Mouse (Mus musculus): ENCODE results near the gene Eps8l3.
"Not testable (repeated sequence)": the region's sequence is repeated elsewhere in the genome, so short reads cannot be mapped to it uniquely, and the experiment has no call there.

Gene Eps8l3

GRCm38 (mm10) chr3:107887674-107888495 lies 10.9 kb downstream of the Eps8l3 start:
- ATAC-seq (ENCODE audit: insufficient number of reproducible peaks, low FRiP score, low TSS enrichment), result peak; percentile 52; the same call in 1 of the 2 replicates

DNA sequence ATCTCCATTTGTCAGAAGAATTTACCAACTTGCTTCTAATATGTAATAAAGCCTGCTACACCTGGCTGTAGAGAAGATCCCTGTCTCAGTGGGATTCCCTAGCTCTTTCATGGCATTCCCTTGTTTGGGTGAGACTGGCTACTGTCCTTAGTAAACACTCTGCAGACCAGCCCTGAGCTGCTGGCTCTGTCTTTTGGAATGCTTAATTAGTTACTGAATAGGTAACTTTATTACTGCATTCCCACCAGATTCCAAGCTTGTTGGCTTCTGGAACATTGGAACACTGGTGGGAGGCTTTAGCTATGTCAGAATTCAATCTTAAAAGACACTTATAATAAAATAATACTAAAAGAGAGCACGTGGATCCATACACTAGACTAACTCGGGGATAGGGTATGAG lies 12.2 kb downstream of the Eps8l3 start:
- ATAC-seq (ENCODE audit: insufficient number of reproducible peaks, low FRiP score, low TSS enrichment), result not testable (repeated sequence)

DNA sequence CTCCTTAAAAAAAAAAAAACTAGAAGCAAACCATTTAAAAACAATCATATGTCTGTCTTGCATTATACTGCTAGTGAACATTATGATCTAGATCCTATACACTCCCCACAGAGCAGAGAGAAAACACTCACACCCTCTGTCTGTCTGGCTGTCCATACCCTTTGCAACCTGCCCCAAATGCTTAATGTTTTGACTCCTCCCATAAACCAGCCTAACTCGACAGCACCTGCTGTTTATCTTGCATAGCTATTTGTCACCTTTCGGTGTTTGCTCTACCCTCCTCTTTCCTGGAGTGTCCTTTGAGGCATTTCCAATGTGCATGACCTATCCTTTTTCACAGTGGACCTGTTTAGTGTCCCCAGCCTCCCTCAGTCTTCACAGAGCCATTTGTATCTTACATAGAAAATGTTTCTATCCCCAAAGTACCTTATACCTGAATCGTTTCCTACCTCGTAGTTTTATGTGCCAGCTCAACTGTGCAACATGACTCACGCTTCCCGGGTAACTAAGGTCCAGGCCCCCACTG lies 18.2 kb downstream of the Eps8l3 start:
- ATAC-seq (ENCODE audit: insufficient number of reproducible peaks, low FRiP score, low TSS enrichment), result no peak

DNA sequence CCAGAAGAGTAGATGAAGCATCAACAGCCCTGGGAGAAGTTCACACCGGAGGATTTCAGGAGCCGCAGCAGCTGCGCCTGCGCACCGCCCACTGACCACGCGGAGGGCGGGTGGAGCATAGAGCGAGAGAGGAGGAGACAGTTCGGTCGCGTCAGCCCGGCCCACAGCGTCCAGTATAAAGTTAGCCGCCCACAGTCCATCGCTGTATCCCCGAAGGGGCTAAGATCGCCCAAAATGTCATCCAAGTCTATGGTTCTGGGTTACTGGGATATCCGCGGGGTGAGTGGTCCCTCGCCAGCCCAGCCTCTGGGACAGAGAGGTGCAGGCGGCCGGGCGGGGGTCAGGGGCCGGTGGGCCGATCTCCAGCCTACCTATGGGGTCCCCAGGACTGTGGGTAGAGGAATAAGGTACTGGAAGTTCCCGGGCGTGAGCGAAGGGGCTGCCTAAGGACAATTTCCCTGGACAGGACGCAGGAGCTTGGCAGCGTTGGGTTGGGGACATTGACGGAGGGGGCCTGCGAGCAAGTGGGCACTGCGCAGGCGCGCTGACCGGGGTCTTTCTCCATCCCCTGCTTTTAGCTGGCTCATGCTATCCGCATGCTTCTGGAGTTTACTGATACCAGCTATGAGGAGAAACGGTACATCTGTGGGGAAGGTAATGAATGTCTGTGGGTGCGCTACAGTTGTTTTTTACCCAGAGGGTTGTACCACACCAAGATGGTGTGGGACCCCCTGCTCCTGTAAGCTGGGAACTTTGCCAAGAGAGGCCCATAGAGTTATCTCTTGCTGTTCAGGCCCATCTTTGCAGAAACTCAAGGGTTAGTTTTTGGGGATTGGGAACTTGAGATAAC lies 18.9 kb downstream of the Eps8l3 start, which contains the start of gene Gstm5:
Gene Gstm5, plus strand, starts transcription at position 102 of the 850 bp plus-strand sequence.
- ATAC-seq (ENCODE audit: insufficient number of reproducible peaks, low FRiP score, low TSS enrichment), result peak; percentile 95

- ATAC-seq (ENCODE audit: insufficient number of reproducible peaks, low FRiP score, low TSS enrichment), result no peak
These were observed 21.7 kb downstream of the Eps8l3 start for GRCm38 (mm10) chr3:107898691-107899090.

DNA sequence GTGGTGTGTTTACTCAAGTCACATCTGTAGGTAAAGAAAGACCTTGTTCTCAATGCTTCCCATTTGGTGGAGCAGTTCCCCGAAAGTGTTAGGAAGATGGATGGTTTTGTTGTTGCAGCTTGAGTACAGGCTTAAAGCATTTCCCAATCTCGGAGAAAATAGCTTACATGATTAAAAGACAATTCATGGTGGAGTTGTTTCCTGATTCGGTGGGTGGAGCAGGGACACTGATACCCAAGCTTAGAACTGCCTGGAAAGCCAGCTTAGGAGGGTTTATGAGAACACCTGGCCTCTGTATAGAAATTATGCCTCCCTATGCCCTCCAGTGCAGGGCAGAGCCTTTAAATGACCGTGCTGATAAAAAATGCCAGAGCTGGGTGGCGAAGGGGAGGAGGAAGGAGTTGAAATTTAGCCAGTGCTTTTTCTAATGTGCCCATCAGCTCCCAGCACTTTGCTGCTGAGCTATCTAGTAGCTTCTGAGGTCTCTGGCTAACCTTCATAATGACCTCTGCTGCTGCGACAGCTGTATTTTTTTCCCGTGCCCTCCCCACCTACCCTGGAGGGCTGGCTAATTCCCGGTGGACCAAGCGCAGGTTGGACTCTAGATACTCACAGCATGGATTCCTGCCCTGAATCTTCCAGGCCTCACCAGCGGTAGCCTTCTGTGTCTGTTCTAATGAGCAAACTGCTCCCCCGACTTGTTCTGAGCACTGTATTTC lies 24.1 kb downstream of the Eps8l3 start:
- ATAC-seq (ENCODE audit: insufficient number of reproducible peaks, low FRiP score, low TSS enrichment), result no peak

DNA sequence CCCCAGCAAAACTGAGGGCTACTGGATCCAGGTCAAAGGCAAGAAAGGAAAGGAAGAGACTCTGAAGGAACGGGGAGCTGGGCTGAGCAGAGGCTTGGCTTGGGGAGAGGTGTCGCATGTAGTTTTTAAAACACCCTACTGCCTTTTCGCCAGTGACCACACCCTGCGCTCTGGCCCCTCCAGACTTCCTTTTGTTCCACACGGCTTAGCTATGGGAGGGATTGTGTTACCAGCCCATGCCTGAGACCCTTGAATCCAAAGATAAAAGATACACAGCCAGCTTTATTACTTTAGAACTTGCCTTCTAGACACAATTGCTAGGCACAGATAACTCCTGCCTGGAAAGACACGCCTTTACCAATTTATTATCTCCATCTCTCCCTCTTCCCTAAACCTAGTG lies 28.9 kb downstream of the Eps8l3 start:
- no peak for ATAC-seq (ENCODE audit: insufficient number of reproducible peaks, low FRiP score, low TSS enrichment)

DNA sequence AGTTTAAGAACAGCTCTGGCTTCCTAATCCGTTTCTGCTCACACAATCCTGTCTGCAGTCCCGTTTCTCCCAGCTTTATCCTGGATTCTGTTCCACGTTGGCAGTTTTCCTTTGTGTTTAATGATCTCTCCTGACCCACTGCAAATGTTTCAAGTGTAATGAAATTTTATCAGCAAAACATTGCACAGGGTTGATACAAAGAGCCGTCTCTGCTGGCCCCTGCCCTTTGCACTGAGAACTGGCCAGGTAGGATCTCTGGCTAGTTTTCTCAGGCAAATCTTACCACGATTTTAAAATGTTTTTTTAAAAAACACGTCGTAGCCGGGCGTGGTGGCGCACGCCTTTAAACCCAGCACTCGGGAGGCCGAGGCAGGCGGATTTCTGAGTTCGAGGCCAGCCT lies 39.6 kb downstream of the Eps8l3 start:
- no peak for ATAC-seq (ENCODE audit: insufficient number of reproducible peaks, low FRiP score, low TSS enrichment)

- ATAC-seq (ENCODE audit: insufficient number of reproducible peaks, low FRiP score, low TSS enrichment), result no peak
These were observed 40.1 kb downstream of the Eps8l3 start for GRCm38 (mm10) chr3:107917097-107917496.

- peak; percentile 45 for ATAC-seq (ENCODE audit: insufficient number of reproducible peaks, low FRiP score, low TSS enrichment)
These were observed 40.9 kb downstream of the Eps8l3 start for GRCm38 (mm10) chr3:107917783-107918408.

DNA sequence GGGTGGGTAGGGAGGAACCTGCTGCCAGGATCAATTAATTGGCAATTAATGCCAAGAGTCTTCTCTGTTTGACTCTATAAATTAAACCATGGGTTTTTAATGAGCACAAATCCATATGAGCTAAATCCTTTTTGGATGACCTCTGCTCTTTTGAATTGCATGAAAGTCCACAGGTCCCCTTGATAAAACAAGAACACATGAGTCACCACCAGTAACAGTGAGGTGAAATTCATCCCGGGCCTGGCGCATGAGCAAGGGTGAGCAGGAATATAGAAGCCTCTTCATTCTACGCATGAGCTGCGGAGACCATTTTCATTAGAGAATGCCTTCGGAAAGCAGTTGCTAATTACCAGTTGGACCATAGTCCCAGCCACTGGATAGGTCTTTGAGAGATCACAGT lies 43.3 kb downstream of the Eps8l3 start:
- no peak for ATAC-seq (ENCODE audit: insufficient number of reproducible peaks, low FRiP score, low TSS enrichment)

GRCm38 (mm10) chr3:107925335-107925734 lies 48.3 kb downstream of the Eps8l3 start:
- no peak for ATAC-seq (ENCODE audit: insufficient number of reproducible peaks, low FRiP score, low TSS enrichment)

- ATAC-seq (ENCODE audit: insufficient number of reproducible peaks, low FRiP score, low TSS enrichment), result no peak
These were observed 50.8 kb downstream of the Eps8l3 start for GRCm38 (mm10) chr3:107927841-107928240.

DNA sequence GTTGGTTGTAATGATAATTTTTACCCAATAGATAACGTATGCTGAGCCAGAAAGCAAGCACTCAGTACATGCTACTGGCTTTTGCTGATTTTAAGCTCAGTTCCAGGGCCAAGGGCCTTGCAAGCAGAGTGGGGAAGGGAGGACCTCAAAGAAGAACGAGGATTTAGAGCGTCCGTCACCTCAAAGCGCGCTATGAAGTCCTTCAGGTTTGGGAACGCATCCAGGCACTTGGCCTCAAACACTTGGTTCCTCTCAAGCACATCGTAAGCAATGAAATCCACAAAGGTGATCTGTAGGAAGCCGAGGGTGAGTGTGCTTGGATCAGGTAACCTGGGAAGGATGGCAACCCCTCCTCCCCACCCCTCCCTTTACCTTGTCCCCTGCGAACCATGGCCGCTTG lies 51.7 kb downstream of the Eps8l3 start:
- ATAC-seq (ENCODE audit: insufficient number of reproducible peaks, low FRiP score, low TSS enrichment), result no peak

GRCm38 (mm10) chr3:107929243-107929642 lies 52.2 kb downstream of the Eps8l3 start:
- ATAC-seq (ENCODE audit: insufficient number of reproducible peaks, low FRiP score, low TSS enrichment), result no peak

DNA sequence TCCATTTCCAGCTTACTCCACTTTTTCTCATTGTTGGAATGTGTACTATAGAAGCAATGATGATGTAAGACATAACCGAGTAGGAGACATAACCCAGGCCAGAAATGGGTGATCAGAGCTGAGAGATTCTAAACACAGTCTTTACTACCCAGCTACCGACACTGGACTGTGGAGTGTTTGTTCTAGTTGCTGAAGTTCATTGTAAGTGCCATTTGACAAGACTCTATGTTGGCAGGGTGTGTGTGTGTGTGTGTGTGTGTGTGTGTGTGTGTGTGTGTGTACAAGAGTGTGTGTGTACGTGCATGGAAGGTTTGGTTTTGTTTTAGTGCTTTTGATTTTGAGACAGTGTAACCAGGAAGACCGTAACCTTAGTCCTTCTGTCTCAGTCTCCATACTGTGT lies 52.7 kb downstream of the Eps8l3 start:
- ATAC-seq (ENCODE audit: insufficient number of reproducible peaks, low FRiP score, low TSS enrichment), result no peak

DNA sequence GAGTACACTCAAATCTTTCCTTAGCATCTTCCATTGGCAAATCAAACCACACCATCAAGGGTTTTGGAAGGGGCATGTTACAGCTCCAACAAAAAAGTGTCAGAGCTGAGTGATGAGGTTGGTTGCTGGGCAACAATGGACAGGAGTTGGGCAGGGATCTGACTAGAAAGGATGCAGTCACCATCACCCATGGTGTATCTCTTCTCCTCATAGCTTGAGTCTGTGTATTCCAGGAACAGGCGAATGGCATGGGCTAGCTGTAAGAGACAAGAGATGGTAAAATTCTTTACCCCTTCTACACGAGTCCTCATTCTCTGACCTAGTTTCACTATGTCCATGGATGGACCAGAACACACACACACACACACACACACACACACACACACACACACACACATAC lies 54.1 kb downstream of the Eps8l3 start:
- ATAC-seq (ENCODE audit: insufficient number of reproducible peaks, low FRiP score, low TSS enrichment), result no peak

- peak; percentile 78 for ATAC-seq (ENCODE audit: insufficient number of reproducible peaks, low FRiP score, low TSS enrichment)
These were observed 54.6 kb downstream of the Eps8l3 start, which contains the start of gene Gstm7 for GRCm38 (mm10) chr3:107931670-107932069. TSS of gene Gstm7 (minus strand) at chr3:107931817.

DNA sequence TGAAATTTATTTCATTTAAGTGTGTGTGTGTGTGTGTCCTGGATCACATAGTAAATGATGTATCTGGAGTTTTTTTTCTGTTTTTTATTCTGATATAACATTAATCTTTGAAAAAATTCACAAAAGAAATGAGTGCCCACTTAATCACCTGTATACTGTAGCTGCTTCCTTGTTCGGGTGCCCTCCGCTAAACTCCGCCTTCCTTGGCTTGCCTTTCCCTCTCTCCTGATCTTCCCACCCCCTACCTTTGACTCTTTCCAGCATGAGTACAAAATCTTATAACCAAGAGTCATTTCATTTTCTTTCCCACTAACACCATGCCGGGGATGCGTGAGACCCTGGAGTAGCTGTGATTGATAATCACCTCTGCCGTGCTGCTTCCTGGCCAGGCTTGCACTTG lies 55.1 kb downstream of the Eps8l3 start:
- no peak for ATAC-seq (ENCODE audit: insufficient number of reproducible peaks, low FRiP score, low TSS enrichment)

DNA sequence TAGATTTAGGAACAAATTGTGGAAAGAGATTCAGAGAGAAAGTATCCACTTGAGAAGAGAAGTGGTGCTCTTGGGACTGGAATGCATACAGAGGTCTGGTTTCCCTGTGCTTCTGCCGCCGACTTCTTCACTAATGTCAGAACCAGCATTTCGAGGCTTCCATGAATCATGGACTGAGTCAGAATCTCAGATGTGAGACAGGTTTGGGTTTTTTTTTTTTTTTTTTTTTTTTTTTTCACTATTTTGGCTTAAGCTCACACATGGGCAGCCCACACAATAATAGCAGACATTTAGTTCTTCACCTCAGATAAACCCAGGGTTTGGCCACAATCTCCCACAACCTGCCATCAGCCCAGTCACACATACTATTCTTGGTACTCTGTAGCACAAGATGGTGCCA lies 58.2 kb downstream of the Eps8l3 start:
- no peak for ATAC-seq (ENCODE audit: insufficient number of reproducible peaks, low FRiP score, low TSS enrichment)

Data from cerebellum, adult (tissue).